In genomic region chr19:4283653-4284052, GRCm38 (mm10) we compare ENCODE assay signal across 8 mouse cellular contexts. TPM values are rescaled to one million over a fixed set of nuclear protein-coding genes. Genes with fewer than 3 reads are reported as not detected.
A peak's percentile ranks its signal among the peaks of the same experiment; 100 is the strongest.
DNase-seq lines count a peak whose midpoint lies in the region; ATAC-seq and TF ChIP-seq lines count a peak whose summit lies in the region.

No protein-coding gene starts in this region.

- H3K9ac ChIP-seq in kidney, postnatal 0 days (ENCODE audit: low read depth, low read length), result peak overlapping the region; percentile 23; the same call in 1 of the 2 replicates
- 0 out of 2 replicates have a peak overlapping the region, but pooled peaks have one; percentile 85 for H3K9ac ChIP-seq in hindbrain, postnatal 0 days (replicated peaks; ENCODE audit: low read length)

- no peaks in the 10 kb centered on the region for H3K4me1 ChIP-seq in kidney, postnatal 0 days (replicated peaks; ENCODE audit: insufficient read depth, low read length)
- no peaks in the 10 kb centered on the region for H3K4me1 ChIP-seq in kidney, adult 2 months (ENCODE audit: control insufficient read depth, insufficient read depth, low read length)
- H3K4me1 ChIP-seq in brown adipose tissue, adult 24 weeks (ENCODE audit: control insufficient read depth, insufficient read depth, insufficient read length, low read length), result no peaks in the 10 kb centered on the region
- peaks cover 6% of the 10 kb centered on the region for H3K4me1 ChIP-seq in hindbrain, postnatal 0 days (ENCODE audit: insufficient read depth, low read length)

- H3K9me3 ChIP-seq in kidney, postnatal 0 days (replicated peaks; ENCODE audit: low read length), result no peaks in the 10 kb centered on the region
- H3K9me3 ChIP-seq in hindbrain, postnatal 0 days (ENCODE audit: low read length), result no peaks in the 10 kb centered on the region

- H3K27me3 ChIP-seq in kidney, postnatal 0 days (ENCODE audit: insufficient read depth, low read length), result no peaks in the 10 kb centered on the region
- H3K27me3 ChIP-seq in kidney, adult 2 months (replicated peaks; ENCODE audit: control insufficient read depth, insufficient read depth, low read length), result no peaks in the 10 kb centered on the region
- H3K27me3 ChIP-seq in hindbrain, postnatal 0 days (ENCODE audit: insufficient read depth, low read length), result no peaks in the 10 kb centered on the region

- 43% methylated on average over 7 of the region's 7 CpGs for WGBS in kidney, postnatal 0 days
- 39% methylated on average over 7 of the region's 7 CpGs for WGBS in kidney, adult 2 months
- WGBS in hindbrain, postnatal 0 days, result 29% methylated on average over 7 of the region's 7 CpGs

- peaks cover 31% of the 10 kb centered on the region for H3K36me3 ChIP-seq in kidney, postnatal 0 days (ENCODE audit: insufficient read depth, low read length)
- no peaks in the 10 kb centered on the region for H3K36me3 ChIP-seq in kidney, adult 2 months (ENCODE audit: control insufficient read depth, insufficient read depth, low read length)
- peaks cover 21% of the 10 kb centered on the region for H3K36me3 ChIP-seq in hindbrain, postnatal 0 days (ENCODE audit: insufficient read depth, low read length)

- peak overlapping the region; percentile 62 for H3K4me3 ChIP-seq in kidney, postnatal 0 days (replicated peaks; ENCODE audit: low read depth, low read length)
- no peak overlapping the region for H3K4me3 ChIP-seq in kidney, adult 2 months (ENCODE audit: insufficient read depth, low read depth, low read length)
- no peak overlapping the region; the same call in 1 of the 2 replicates for H3K4me3 ChIP-seq in brown adipose tissue, adult 24 weeks (ENCODE audit: insufficient read depth, low read depth, low read length)
- peak overlapping the region; percentile 64 for H3K4me3 ChIP-seq in hindbrain, postnatal 0 days (ENCODE audit: low read length)

- no peak for DNase-seq in kidney, postnatal 0 days (ENCODE audit: low spot score)
- DNase-seq in kidney, adult 2 months, result no peak
- DNase-seq in hindbrain, postnatal 0 days (ENCODE audit: low spot score), result no peak
- DNase-seq in adrenal gland, adult 2 months, result no peak
- no peak for DNase-seq in cerebellum, adult 11 months
- DNase-seq in frontal cortex, postnatal 25 days (ENCODE audit: low spot score in 2 of 2), result no peak

- H3K4me2 ChIP-seq in kidney, postnatal 0 days (ENCODE audit: low read length), result peak overlapping the region; percentile 82
- peak overlapping the region; percentile 74 for H3K4me2 ChIP-seq in hindbrain, postnatal 0 days (ENCODE audit: low read depth, low read length)

- no peak for ATAC-seq in kidney, postnatal 0 days (replicated peaks; ENCODE audit: low FRiP score, low read depth)
- no peak for ATAC-seq in hindbrain, postnatal 0 days
- ATAC-seq in monocyte, adult 5-6 weeks (replicated peaks; ENCODE audit: insufficient number of reproducible peaks, low FRiP score, low TSS enrichment, poor library complexity, severe bottlenecking), result 0 out of 2 replicates have a peak, but pooled peaks have one; percentile 13

- no peak for TF ChIP-seq POLR2A in kidney, adult 2 months (IDR thresholded peaks at IDR 0.05; ENCODE audit: low read depth, low read length)

- TF ChIP-seq CTCF in kidney, postnatal 0 days (IDR thresholded peaks at IDR 0.05; ENCODE audit: low read depth), result no peak
- no peak for TF ChIP-seq CTCF in kidney, adult 2 months (conservative IDR thresholded peaks at IDR 0.05; ENCODE audit: insufficient read depth, insufficient read length, low read depth, low read length)
- TF ChIP-seq CTCF in hindbrain, postnatal 0 days (IDR thresholded peaks at IDR 0.05; ENCODE audit: low read depth), result no peak

- H3K27ac ChIP-seq in kidney, postnatal 0 days, result no peak overlapping the region
- H3K27ac ChIP-seq in kidney, adult 2 months (ENCODE audit: insufficient read depth, low read depth, low read length), result no peak overlapping the region
- 0 out of 2 replicates have a peak overlapping the region, but pooled peaks have one; percentile 15 for H3K27ac ChIP-seq in brown adipose tissue, adult 24 weeks (replicated peaks; ENCODE audit: low read depth, low read length)
- H3K27ac ChIP-seq in hindbrain, postnatal 0 days, result peak overlapping the region; percentile 81

RNA-seq across cellular contexts. Expression of gene Ankrd13d, which starts 0.7 kb away (rescaled TPM):
- polyA plus RNA-seq in kidney, postnatal 0 days (2015; fragmentation: Nextera tagmentation; extraction: Ambion mirVana), result 3.9 and 5.4 TPM in 2 replicates
- 4.2 and 5.1 TPM in 2 replicates for polyA plus RNA-seq in kidney, adult 2 months (2012; rRNA removed)
- 0.87 TPM in 1 of 2 replicates, not detected in the other for polyA plus RNA-seq in brown adipose tissue, adult 24 weeks (2012; ENCODE audit: insufficient read depth, insufficient read length, missing spikeins)
- 97.2 and 121 TPM in 2 replicates for total RNA-seq in hindbrain, postnatal 0 days (2014; rRNA removed)
- 70.9 and 71.5 TPM in 2 replicates for polyA plus RNA-seq in hindbrain, postnatal 0 days (2015; fragmentation: Nextera tagmentation; extraction: Ambion mirVana)
- 2.4 to 21.5 TPM (median 12.0 TPM) in 3 replicates for total RNA-seq in monocyte, adult 5-6 weeks (2017)
- total RNA-seq in adrenal gland, adult 2 months (2021), result 1 to 10 TPM; 2.5 to 5.7 TPM
- 5.4 and 8.3 TPM in 2 replicates for polyA plus RNA-seq in adrenal gland, adult 2 months (2012; rRNA removed)

RNA-seq across cellular contexts. Expression of gene Ssh3, which starts 14.7 kb away (rescaled TPM):
- 15.6 and 18.8 TPM in 2 replicates for polyA plus RNA-seq in kidney, postnatal 0 days (2015; fragmentation: Nextera tagmentation; extraction: Ambion mirVana)
- polyA plus RNA-seq in kidney, adult 2 months (2012; rRNA removed), result 39.0 and 61.4 TPM in 2 replicates
- 3.3 and 4.8 TPM in 2 replicates for polyA plus RNA-seq in brown adipose tissue, adult 24 weeks (2012; ENCODE audit: insufficient read depth, insufficient read length, missing spikeins)
- total RNA-seq in hindbrain, postnatal 0 days (2014; rRNA removed), result 64.6 and 69.6 TPM in 2 replicates
- 18.9 and 21.8 TPM in 2 replicates for polyA plus RNA-seq in hindbrain, postnatal 0 days (2015; fragmentation: Nextera tagmentation; extraction: Ambion mirVana)
- total RNA-seq in monocyte, adult 5-6 weeks (2017), result 23.7 to 30.6 TPM (median 27.0 TPM) in 3 replicates
- total RNA-seq in adrenal gland, adult 2 months (2021), result 10 to 100 TPM; 30.9 to 34.4 TPM
- 67.4 and 86.6 TPM in 2 replicates for polyA plus RNA-seq in adrenal gland, adult 2 months (2012; rRNA removed)

RNA-seq across cellular contexts. Expression of gene Grk2, which starts 22.4 kb away (rescaled TPM):
- 12.8 and 14.4 TPM in 2 replicates for polyA plus RNA-seq in kidney, postnatal 0 days (2015; fragmentation: Nextera tagmentation; extraction: Ambion mirVana)
- polyA plus RNA-seq in kidney, adult 2 months (2012; rRNA removed), result 56.7 and 60.3 TPM in 2 replicates
- 30.7 and 35.9 TPM in 2 replicates for polyA plus RNA-seq in brown adipose tissue, adult 24 weeks (2012; ENCODE audit: insufficient read depth, insufficient read length, missing spikeins)
- 138 and 142 TPM in 2 replicates for total RNA-seq in hindbrain, postnatal 0 days (2014; rRNA removed)
- 25.8 and 26.2 TPM in 2 replicates for polyA plus RNA-seq in hindbrain, postnatal 0 days (2015; fragmentation: Nextera tagmentation; extraction: Ambion mirVana)
- total RNA-seq in monocyte, adult 5-6 weeks (2017), result 270 to 475 TPM (median 366 TPM) in 3 replicates
- 10 to 100 TPM; 49.1 to 49.7 TPM for total RNA-seq in adrenal gland, adult 2 months (2021)
- 60.4 and 62.6 TPM in 2 replicates for polyA plus RNA-seq in adrenal gland, adult 2 months (2012; rRNA removed)

RNA-seq across cellular contexts. Expression of gene Pold4, which starts 52.0 kb away (rescaled TPM):
- 40.9 and 43.6 TPM in 2 replicates for polyA plus RNA-seq in kidney, postnatal 0 days (2015; fragmentation: Nextera tagmentation; extraction: Ambion mirVana)
- 96.1 and 99.8 TPM in 2 replicates for polyA plus RNA-seq in kidney, adult 2 months (2012; rRNA removed)
- polyA plus RNA-seq in brown adipose tissue, adult 24 weeks (2012; ENCODE audit: insufficient read depth, insufficient read length, missing spikeins), result 63.7 and 81.4 TPM in 2 replicates
- total RNA-seq in hindbrain, postnatal 0 days (2014; rRNA removed), result 28.1 and 28.7 TPM in 2 replicates
- polyA plus RNA-seq in hindbrain, postnatal 0 days (2015; fragmentation: Nextera tagmentation; extraction: Ambion mirVana), result 24.5 and 26.2 TPM in 2 replicates
- total RNA-seq in monocyte, adult 5-6 weeks (2017), result 94.0 to 149 TPM (median 107 TPM) in 3 replicates
- 10 to 100 TPM; 41.9 to 52.3 TPM for total RNA-seq in adrenal gland, adult 2 months (2021)
- 112 and 146 TPM in 2 replicates for polyA plus RNA-seq in adrenal gland, adult 2 months (2012; rRNA removed)

Comparison
In these comparisons a context has a peak if more than half of its experiments do, and no peak if none do; other contexts are left out.
1. H3K4me3 ChIP-seq: peak in kidney, postnatal 0 days (single experiment) and hindbrain, postnatal 0 days (single experiment); none in kidney, adult 2 months (single experiment) and brown adipose tissue, adult 24 weeks (single experiment).
2. H3K27ac ChIP-seq: peak in brown adipose tissue, adult 24 weeks (single experiment) and hindbrain, postnatal 0 days (single experiment); none in kidney, postnatal 0 days (single experiment) and kidney, adult 2 months (single experiment).